Mouse (Mus musculus) forebrain, postnatal 0 days (tissue): ENCODE measurements around the gene Dhx58. TPM values are rescaled to one million over a fixed set of nuclear protein-coding genes. Genes with fewer than 3 reads are reported as not detected.

Experiments
- ATAC-seq: fragments of 200-750 bp; cut with Nextera tagmentation; 2 replicates; pipeline ENCODE4 v1.8.0; 2017; ENCODE audit warnings: mild to moderate bottlenecking, moderate library complexity
- DNase-seq: peaks from one replicate; pipeline ENCODE4 v3.0.0-alpha.2; 2015
- H3K27ac ChIP-seq: fragments of 300-500 bp; sonication (generic); 2 replicates; pipeline ENCODE4 v1.5.1; 2014; ENCODE audit warnings: low read depth, mild to moderate bottlenecking, antibody characterized with exemption, low read length, moderate library complexity, mixed read lengths
- H3K27me3 ChIP-seq: fragments of 300-500 bp; sonication (generic); 2 replicates; pipeline ENCODE4 v1.6.1; 2014; ENCODE audit warnings: mild to moderate bottlenecking, low read length, mixed read lengths; ENCODE audit not compliant: insufficient read depth
- H3K36me3 ChIP-seq: fragments of 300-500 bp; sonication (generic); 2 replicates; pipeline ENCODE4 v1.6.1; 2014; ENCODE audit warnings: mild to moderate bottlenecking, moderate library complexity; ENCODE audit not compliant: insufficient read depth
- H3K4me1 ChIP-seq: fragments of 300-500 bp; sonication (generic); 2 replicates; pipeline ENCODE4 v1.6.1; 2014; ENCODE audit warnings: antibody characterized with exemption; ENCODE audit not compliant: insufficient read depth
- H3K4me2 ChIP-seq: fragments of 300-500 bp; sonication (generic); 2 replicates; pipeline ENCODE4 v1.6.1; 2014; ENCODE audit warnings: low read depth, mild to moderate bottlenecking, moderate library complexity
- H3K4me3 ChIP-seq: fragments of 300-500 bp; sonication (generic); 2 replicates; pipeline ENCODE4 v1.5.1; 2014; ENCODE audit warnings: low read depth, low read length, mixed read lengths
- H3K9ac ChIP-seq: fragments of 300-500 bp; sonication (generic); 2 replicates; pipeline ENCODE4 v1.6.1; 2014; ENCODE audit warnings: mild to moderate bottlenecking
- H3K9me3 ChIP-seq: fragments of 300-500 bp; sonication (generic); 2 replicates; pipeline ENCODE4 v1.6.1; 2016; ENCODE audit warnings: low read length
- CTCF ChIP-seq: sonication (generic); IDR thresholded peaks from 2 replicates; pipeline ENCODE4 v1.5.1; 2016; ENCODE audit warnings: antibody characterized with exemption, control low read depth, low read depth
- WGBS: fragments of 180-500 bp; shearing (Covaris S2); extraction: QIAGEN DNeasy Blood & Tissue Kit; methylation state at CpG from one replicate; pipeline ENCODE4 v1.1.7; 2014; 5-methylcytosine and 5-hydroxymethylcytosine counted together
- polyA plus RNA-seq: library from polyadenylated mRNA; unstranded; fragments of >200 nt; fragmentation: Nextera tagmentation; extraction: Ambion mirVana; gene quantifications from 2 replicates; pipeline ENCODE4 v1.2.1, GENCODE M21; 2015
- total RNA-seq: library from RNA; depleted of rRNA; stranded (reverse); fragments of >200 nt; gene quantifications from 2 replicates; pipeline ENCODE4 v1.2.3, GENCODE M21; 2014

Dhx58 gene
- total and polyA plus RNA-seq, 2 experiments from 2014 or later: 1.5 to 2.3 TPM

GRCm38 (mm10) chr11:100735954-100736745 is 32.1 kb upstream of the Dhx58 start:
- Histone ChIP-seq H3K4me3 (no peak overlapping the region), H3K4me1 (peaks cover 10% of the 10 kb centered on the region; the same call in 1 of the 2 replicates), H3K9me3 (no peaks in the 10 kb centered on the region), H3K27me3 (no peaks in the 10 kb centered on the region), H3K36me3 (peaks cover 5% of the 10 kb centered on the region; the same call in 1 of the 2 replicates), H3K9ac (no peak overlapping the region), H3K4me2 (no peak overlapping the region; the same call in 1 of the 2 replicates), H3K27ac (no peak overlapping the region)
- no peak for TF ChIP-seq CTCF
- DNase-seq (no peak), ATAC-seq (no peak)
- WGBS: 78% methylated on average over 14 of the region's 14 CpGs

GRCm38 (mm10) chr11:100735134-100735865 is 31.2 kb upstream of the Dhx58 start:
- 90% methylated on average over 9 of the region's 9 CpGs for WGBS
- TF ChIP-seq CTCF: no peak

GRCm38 (mm10) chr11:100730477-100731205 is 26.6 kb upstream of the Dhx58 start:
- H3K4me1 ChIP-seq: no peaks in the 10 kb centered on the region
- no peak for TF ChIP-seq CTCF
- H3K27ac ChIP-seq: no peak overlapping the region
- H3K27me3 ChIP-seq: no peaks in the 10 kb centered on the region
- WGBS: 78% methylated on average over 6 of the region's 6 CpGs
- peaks cover 15% of the 10 kb centered on the region for H3K36me3 ChIP-seq
- ATAC-seq: no peak
- no peak overlapping the region for H3K4me3 ChIP-seq
- H3K4me2 ChIP-seq: no peak overlapping the region
- no peak overlapping the region for H3K9ac ChIP-seq
- H3K9me3 ChIP-seq: no peaks in the 10 kb centered on the region
- no peak for DNase-seq

More at GRCm38 (mm10) chr11:100735134-100735865, 31.2 kb upstream of the Dhx58 start:
- Histone ChIP-seq H3K36me3 (peaks cover 4% of the 10 kb centered on the region; the same call in 1 of the 2 replicates), H3K9me3 (no peaks in the 10 kb centered on the region), H3K4me3 (no peak overlapping the region), H3K4me2 (no peak overlapping the region), H3K4me1 (peaks cover 10% of the 10 kb centered on the region; the same call in 1 of the 2 replicates), H3K27ac (no peak overlapping the region), H3K9ac (no peak overlapping the region), H3K27me3 (no peaks in the 10 kb centered on the region)
- ATAC-seq (no peak), DNase-seq (no peak)

GRCm38 (mm10) chr11:100729976-100730375 is 25.9 kb upstream of the Dhx58 start:
- no peak for ATAC-seq
- peaks cover 15% of the 10 kb centered on the region for H3K36me3 ChIP-seq
- no peaks in the 10 kb centered on the region for H3K27me3 ChIP-seq
- no peak overlapping the region for H3K4me2 ChIP-seq
- no peak for TF ChIP-seq CTCF
- no peak overlapping the region for H3K9ac ChIP-seq
- no peak overlapping the region for H3K27ac ChIP-seq
- 92% methylated on average over 4 of the region's 4 CpGs for WGBS
- no peak for DNase-seq
- H3K9me3 ChIP-seq: no peaks in the 10 kb centered on the region
- H3K4me1 ChIP-seq: no peaks in the 10 kb centered on the region
- H3K4me3 ChIP-seq: no peak overlapping the region

- H3K4me2 ChIP-seq: no peak overlapping the region
- H3K4me3 ChIP-seq: no peak overlapping the region
- no peak for TF ChIP-seq CTCF
- 90% methylated on average over 6 of the region's 6 CpGs for WGBS
- H3K27me3 ChIP-seq: no peaks in the 10 kb centered on the region
- no peaks in the 10 kb centered on the region for H3K4me1 ChIP-seq
- ATAC-seq: no peak
- no peaks in the 10 kb centered on the region for H3K9me3 ChIP-seq
- H3K9ac ChIP-seq: no peak overlapping the region
- H3K27ac ChIP-seq: no peak overlapping the region
- no peak for DNase-seq
- H3K36me3 ChIP-seq: peaks cover 15% of the 10 kb centered on the region
These were observed 24.5 kb upstream of the Dhx58 start for GRCm38 (mm10) chr11:100728601-100729000.

- H3K9ac ChIP-seq: no peak overlapping the region
- H3K4me1 ChIP-seq: 0 out of 2 replicates have a peak, but pooled peaks cover 3% of the 10 kb centered on the region
- no peaks in the 10 kb centered on the region for H3K9me3 ChIP-seq
- no peak overlapping the region for H3K4me2 ChIP-seq
- 97% methylated on average over 3 of the region's 3 CpGs for WGBS
- H3K36me3 ChIP-seq: peaks cover 11% of the 10 kb centered on the region
- no peak for ATAC-seq
- H3K4me3 ChIP-seq: no peak overlapping the region
- no peak for TF ChIP-seq CTCF
- no peaks in the 10 kb centered on the region for H3K27me3 ChIP-seq
- H3K27ac ChIP-seq: no peak overlapping the region
- DNase-seq: no peak
These were observed 23.1 kb upstream of the Dhx58 start for GRCm38 (mm10) chr11:100727201-100727600.
